ENCODE assay signal across 22 mouse cellular contexts in the genomic region with DNA sequence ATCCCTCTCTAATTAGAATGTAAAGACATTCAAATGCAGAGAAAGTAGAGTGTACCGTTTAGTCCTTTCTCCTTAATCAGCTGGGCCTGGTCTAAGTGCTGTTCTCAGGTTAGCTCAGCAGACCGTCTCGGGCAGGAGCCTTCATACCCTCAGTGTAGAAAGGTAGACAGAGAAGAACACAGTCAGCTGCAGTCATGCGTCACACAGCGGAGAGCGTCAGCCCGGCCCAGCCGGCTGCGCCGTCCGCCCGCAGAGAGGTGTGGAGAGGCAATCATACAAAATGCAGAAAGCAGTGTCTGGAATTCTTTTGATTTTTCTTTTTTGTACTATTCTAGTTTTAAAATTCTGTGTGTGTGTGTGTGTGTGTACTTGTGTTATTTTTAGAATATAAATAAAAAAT. TPM values are rescaled to one million over a fixed set of nuclear protein-coding genes. Genes with fewer than 3 reads are reported as not detected.
DNase-seq lines count a peak whose midpoint lies in the region; ATAC-seq and TF ChIP-seq lines count a peak whose summit lies in the region.
"Had no signal": no experiment of that assay in that cellular context is flagged by ENCODE, and none has a peak within 500 bp of the region (broad histone marks: within the 10 kb centered on the region; RNA-seq: fewer than 3 reads in every experiment).

No protein-coding gene starts in this region.

- no peak overlapping the region for H3K4me2 ChIP-seq in forebrain, postnatal 0 days (ENCODE audit: low read depth)
- no peak overlapping the region for H3K4me2 ChIP-seq in forebrain, embryonic 13.5 days
- no peak overlapping the region for H3K4me2 ChIP-seq in hindbrain, postnatal 0 days (ENCODE audit: low read depth, low read length)
- H3K4me2 ChIP-seq in hindbrain, embryonic 11.5 days (replicated peaks; ENCODE audit: low read depth, low read length), result no peak overlapping the region
- H3K4me2 ChIP-seq in midbrain, embryonic 15.5 days, result no peak overlapping the region
- H3K4me2 ChIP-seq in midbrain, embryonic 11.5 days, result no peak overlapping the region
- H3K4me2 ChIP-seq: heart, embryonic 12.5 days; kidney, embryonic 15.5 days had no signal

- WGBS in forebrain, postnatal 0 days, result 55% methylated on average over 12 of the region's 12 CpGs
- WGBS in forebrain, embryonic 13.5 days, result 60% methylated on average over 12 of the region's 12 CpGs
- 51% methylated on average over 12 of the region's 12 CpGs for WGBS in hindbrain, postnatal 0 days
- 56% methylated on average over 12 of the region's 12 CpGs for WGBS in hindbrain, embryonic 11.5 days
- WGBS in midbrain, embryonic 15.5 days, result 48% methylated on average over 12 of the region's 12 CpGs
- 60% methylated on average over 12 of the region's 12 CpGs for WGBS in midbrain, embryonic 11.5 days

- no peaks in the 10 kb centered on the region for H3K4me1 ChIP-seq in forebrain, postnatal 0 days (ENCODE audit: insufficient read depth)
- peaks cover 17% of the 10 kb centered on the region for H3K4me1 ChIP-seq in forebrain, embryonic 13.5 days
- peaks cover 6% of the 10 kb centered on the region; the same call in 1 of the 2 replicates for H3K4me1 ChIP-seq in hindbrain, postnatal 0 days (ENCODE audit: insufficient read depth, low read length)
- peaks cover 2% of the 10 kb centered on the region; the same call in 1 of the 2 replicates for H3K4me1 ChIP-seq in hindbrain, embryonic 11.5 days (replicated peaks; ENCODE audit: control insufficient read depth, insufficient read depth, low read length)
- peaks cover 11% of the 10 kb centered on the region for H3K4me1 ChIP-seq in midbrain, embryonic 15.5 days
- H3K4me1 ChIP-seq in midbrain, embryonic 11.5 days (ENCODE audit: control insufficient read depth, insufficient read depth, low read length), result peaks cover 6% of the 10 kb centered on the region

- no peaks in the 10 kb centered on the region for H3K36me3 ChIP-seq in forebrain, postnatal 0 days (ENCODE audit: insufficient read depth)
- H3K36me3 ChIP-seq in forebrain, embryonic 13.5 days (ENCODE audit: poor library complexity, severe bottlenecking), result no peaks in the 10 kb centered on the region
- no peaks in the 10 kb centered on the region for H3K36me3 ChIP-seq in hindbrain, postnatal 0 days (ENCODE audit: insufficient read depth, low read length)
- no peaks in the 10 kb centered on the region for H3K36me3 ChIP-seq in hindbrain, embryonic 11.5 days (ENCODE audit: control insufficient read depth, insufficient read depth, low read length)
- H3K36me3 ChIP-seq in midbrain, embryonic 15.5 days (replicated peaks), result no peaks in the 10 kb centered on the region
- no peaks in the 10 kb centered on the region for H3K36me3 ChIP-seq in midbrain, embryonic 11.5 days (ENCODE audit: control insufficient read depth, insufficient read depth, low read length)
- H3K36me3 ChIP-seq: forebrain, embryonic 10.5 days; heart, embryonic 12.5 days; kidney, embryonic 15.5 days; limb, embryonic 10.5 days had no signal

- ATAC-seq in forebrain, postnatal 0 days, result peak; percentile 51
- ATAC-seq in forebrain, embryonic 13.5 days, result no peak
- ATAC-seq in hindbrain, postnatal 0 days, result no peak
- ATAC-seq in hindbrain, embryonic 11.5 days (ENCODE audit: low FRiP score), result no peak
- peak; percentile 69; the same call in 1 of the 2 replicates for ATAC-seq in midbrain, embryonic 15.5 days (replicated peaks)
- ATAC-seq in midbrain, embryonic 11.5 days (ENCODE audit: low FRiP score), result no peak
- ATAC-seq: liver, postnatal 0 days; Patski had no signal

- no peak overlapping the region for H3K27ac ChIP-seq in forebrain, postnatal 0 days (ENCODE audit: low read depth, low read length)
- no peak overlapping the region for H3K27ac ChIP-seq in forebrain, embryonic 13.5 days
- 0 out of 2 replicates have a peak overlapping the region, but pooled peaks have one; percentile 32 for H3K27ac ChIP-seq in hindbrain, postnatal 0 days
- no peak overlapping the region for H3K27ac ChIP-seq in hindbrain, embryonic 11.5 days (ENCODE audit: low read depth, low read length)
- no peak overlapping the region for H3K27ac ChIP-seq in midbrain, embryonic 15.5 days
- H3K27ac ChIP-seq in midbrain, embryonic 11.5 days (ENCODE audit: low read depth, low read length), result no peak overlapping the region
- H3K27ac ChIP-seq: forebrain, embryonic 10.5 days; kidney, embryonic 15.5 days; limb, embryonic 10.5 days; macrophage had no signal

- TF ChIP-seq CTCF in forebrain, postnatal 0 days (IDR thresholded peaks at IDR 0.05; ENCODE audit: low read depth), result no peak
- no peak for TF ChIP-seq CTCF in hindbrain, postnatal 0 days (IDR thresholded peaks at IDR 0.05; ENCODE audit: low read depth)

- H3K27me3 ChIP-seq in forebrain, postnatal 0 days (ENCODE audit: insufficient read depth, low read length), result no peaks in the 10 kb centered on the region
- no peaks in the 10 kb centered on the region for H3K27me3 ChIP-seq in forebrain, embryonic 13.5 days
- H3K27me3 ChIP-seq in hindbrain, postnatal 0 days (ENCODE audit: insufficient read depth, low read length), result no peaks in the 10 kb centered on the region
- no peaks in the 10 kb centered on the region for H3K27me3 ChIP-seq in hindbrain, embryonic 11.5 days (ENCODE audit: control insufficient read depth, insufficient read depth, low read length)
- no peaks in the 10 kb centered on the region for H3K27me3 ChIP-seq in midbrain, embryonic 15.5 days (replicated peaks)
- no peaks in the 10 kb centered on the region for H3K27me3 ChIP-seq in midbrain, embryonic 11.5 days (ENCODE audit: control insufficient read depth, insufficient read depth, low read length)
- H3K27me3 ChIP-seq: CH12.LX; heart, embryonic 12.5 days; kidney, embryonic 15.5 days; Patski had no signal

- no peak overlapping the region for H3K4me3 ChIP-seq in forebrain, postnatal 0 days (ENCODE audit: low read depth, low read length)
- no peak overlapping the region for H3K4me3 ChIP-seq in forebrain, embryonic 13.5 days
- H3K4me3 ChIP-seq in hindbrain, postnatal 0 days (ENCODE audit: low read length), result no peak overlapping the region
- H3K4me3 ChIP-seq in hindbrain, embryonic 11.5 days (ENCODE audit: low read depth, low read length), result no peak overlapping the region
- no peak overlapping the region for H3K4me3 ChIP-seq in midbrain, embryonic 15.5 days
- H3K4me3 ChIP-seq in midbrain, embryonic 11.5 days (ENCODE audit: low read depth, low read length), result no peak overlapping the region
- H3K4me3 ChIP-seq: forebrain, embryonic 10.5 days; heart, embryonic 12.5 days; kidney, embryonic 15.5 days; limb, embryonic 10.5 days; myocyte had no signal

- no peaks in the 10 kb centered on the region for H3K9me3 ChIP-seq in forebrain, postnatal 0 days (ENCODE audit: low read length)
- H3K9me3 ChIP-seq in forebrain, embryonic 13.5 days (replicated peaks), result no peaks in the 10 kb centered on the region
- no peaks in the 10 kb centered on the region for H3K9me3 ChIP-seq in hindbrain, postnatal 0 days (ENCODE audit: low read length)
- no peaks in the 10 kb centered on the region for H3K9me3 ChIP-seq in hindbrain, embryonic 11.5 days (ENCODE audit: control insufficient read depth, low read length)
- H3K9me3 ChIP-seq in midbrain, embryonic 15.5 days, result no peaks in the 10 kb centered on the region
- H3K9me3 ChIP-seq in midbrain, embryonic 11.5 days (ENCODE audit: control insufficient read depth, low read length), result no peaks in the 10 kb centered on the region
- H3K9me3 ChIP-seq: forebrain, embryonic 10.5 days; G1E; heart, embryonic 12.5 days; kidney, embryonic 15.5 days; limb, embryonic 10.5 days had no signal

- H3K9ac ChIP-seq in forebrain, postnatal 0 days, result no peak overlapping the region
- H3K9ac ChIP-seq in forebrain, embryonic 13.5 days, result no peak overlapping the region
- H3K9ac ChIP-seq in hindbrain, postnatal 0 days (replicated peaks; ENCODE audit: low read length), result no peak overlapping the region
- no peak overlapping the region for H3K9ac ChIP-seq in hindbrain, embryonic 11.5 days (ENCODE audit: low read depth, low read length)
- H3K9ac ChIP-seq in midbrain, embryonic 15.5 days, result no peak overlapping the region
- H3K9ac ChIP-seq in midbrain, embryonic 11.5 days (ENCODE audit: low read length), result no peak overlapping the region
- H3K9ac ChIP-seq: heart, embryonic 12.5 days; kidney, embryonic 15.5 days; liver, postnatal 0 days had no signal

- DNase-seq in forebrain, postnatal 0 days, result no peak
- DNase-seq in hindbrain, postnatal 0 days (ENCODE audit: low spot score), result no peak
- DNase-seq in hindbrain, embryonic 11.5 days (ENCODE audit: low spot score), result no peak
- no peak for DNase-seq in midbrain, embryonic 11.5 days (ENCODE audit: low spot score, missing footprints)
- DNase-seq in brain, adult 2 months (ENCODE audit: low read depth, low spot score), result peak; percentile 55
- DNase-seq in kidney, postnatal 10 days, result no peak
- DNase-seq: heart, postnatal 14 days; kidney, adult 11 months; liver, postnatal 0 days; thymus, adult 18-20 months had no signal

RNA-seq across cellular contexts. Expression of gene Stk10, which starts 12.5 kb away (rescaled TPM):
- 2.0 and 2.3 TPM in 2 replicates for total RNA-seq in forebrain, postnatal 0 days (2014; rRNA removed)
- 0.90 and 0.97 TPM in 2 replicates for polyA plus RNA-seq in forebrain, postnatal 0 days (2015; fragmentation: Nextera tagmentation; extraction: Ambion mirVana)
- 1.3 TPM in 2 replicates for polyA plus RNA-seq in forebrain, embryonic 13.5 days (2015; fragmentation: Nextera tagmentation; extraction: Ambion mirVana)
- total RNA-seq in hindbrain, postnatal 0 days (2014; rRNA removed), result 4.5 and 10.8 TPM in 2 replicates
- 1.1 and 1.2 TPM in 2 replicates for polyA plus RNA-seq in hindbrain, postnatal 0 days (2015; fragmentation: Nextera tagmentation; extraction: Ambion mirVana)
- 1.3 and 2.3 TPM in 2 replicates for polyA plus RNA-seq in hindbrain, embryonic 11.5 days (2014; fragmentation: Nextera tagmentation; extraction: Ambion mirVana)
- 2.0 and 2.3 TPM in 2 replicates for polyA plus RNA-seq in midbrain, embryonic 15.5 days (2015; fragmentation: Nextera tagmentation; extraction: Ambion mirVana)
- 0.58 and 0.67 TPM in 2 replicates for polyA plus RNA-seq in midbrain, embryonic 11.5 days (2014; fragmentation: Nextera tagmentation; extraction: Ambion mirVana)

RNA-seq across cellular contexts. Expression of gene Efcab9, which starts 13.7 kb away (rescaled TPM):
- total RNA-seq in forebrain, postnatal 0 days (2014; rRNA removed), result not detected in 2 replicates
- 0.22 TPM in 1 of 2 replicates, not detected in the other for polyA plus RNA-seq in forebrain, postnatal 0 days (2015; fragmentation: Nextera tagmentation; extraction: Ambion mirVana)
- polyA plus RNA-seq in forebrain, embryonic 13.5 days (2015; fragmentation: Nextera tagmentation; extraction: Ambion mirVana), result 0.27 and 0.33 TPM in 2 replicates
- not detected in 2 replicates for total RNA-seq in hindbrain, postnatal 0 days (2014; rRNA removed)
- 0.38 TPM in 1 of 2 replicates, not detected in the other for polyA plus RNA-seq in hindbrain, postnatal 0 days (2015; fragmentation: Nextera tagmentation; extraction: Ambion mirVana)
- 0.28 TPM in 1 of 2 replicates, not detected in the other for polyA plus RNA-seq in hindbrain, embryonic 11.5 days (2014; fragmentation: Nextera tagmentation; extraction: Ambion mirVana)
- polyA plus RNA-seq in midbrain, embryonic 15.5 days (2015; fragmentation: Nextera tagmentation; extraction: Ambion mirVana), result 0.46 TPM in 1 of 2 replicates, not detected in the other
- 0.23 TPM in 1 of 2 replicates, not detected in the other for polyA plus RNA-seq in midbrain, embryonic 11.5 days (2014; fragmentation: Nextera tagmentation; extraction: Ambion mirVana)
- total RNA-seq: liver, adult 2 months had no signal
- polyA plus RNA-seq: G1E; liver, adult 2 months; macrophage had no signal

Comparison
In these comparisons a context has a peak if more than half of its experiments do, and no peak if none do; other contexts are left out.
1. ATAC-seq: peak in forebrain, postnatal 0 days (single experiment) and midbrain, embryonic 15.5 days (single experiment); none in forebrain, embryonic 13.5 days (single experiment), hindbrain, postnatal 0 days (single experiment), hindbrain, embryonic 11.5 days (single experiment) and midbrain, embryonic 11.5 days (single experiment).